Mouse (Mus musculus) kidney, postnatal 0 days (tissue): Measurements from ENCODE around the gene Tjp2. TPM values are rescaled to one million over a fixed set of nuclear protein-coding genes. Genes with fewer than 3 reads are reported as not detected.
A peak's percentile ranks its signal among the peaks of the same experiment; 100 is the strongest.
"Not testable (repeated sequence)": the region's sequence is repeated elsewhere in the genome, so short reads cannot be mapped to it uniquely, and the experiment has no call there.

Experiments
- ATAC-seq: fragments of 200-750 bp; cut with Nextera tagmentation; replicated peaks from 2 replicates; pipeline ENCODE4 v1.8.0; 2017; ENCODE audit warnings: low read depth, moderate number of reproducible peaks, moderate TSS enrichment, moderate library complexity; ENCODE audit not compliant: low FRiP score
- DNase-seq: peaks from one replicate; pipeline ENCODE4 v3.0.0-alpha.2; 2016; ENCODE audit warnings: low spot score
- H3K27ac ChIP-seq: fragments of 300-500 bp; sonication (generic); 2 replicates; pipeline ENCODE4 v1.5.1; 2014; ENCODE audit warnings: mild to moderate bottlenecking
- H3K27me3 ChIP-seq: fragments of 300-500 bp; sonication (generic); 2 replicates; pipeline ENCODE4 v1.6.1; 2014; ENCODE audit warnings: low read length, mixed read lengths; ENCODE audit not compliant: insufficient read depth
- H3K36me3 ChIP-seq: fragments of 300-500 bp; sonication (generic); 2 replicates; pipeline ENCODE4 v1.6.1; 2014; ENCODE audit warnings: low read length, mixed read lengths; ENCODE audit not compliant: insufficient read depth
- H3K4me1 ChIP-seq: fragments of 300-500 bp; sonication (generic); replicated peaks from 2 replicates; pipeline ENCODE4 v1.6.1; 2014; ENCODE audit warnings: antibody characterized with exemption, low read length, mixed read lengths; ENCODE audit not compliant: insufficient read depth
- H3K4me2 ChIP-seq: fragments of 300-500 bp; sonication (generic); 2 replicates; pipeline ENCODE4 v1.6.1; 2014; ENCODE audit warnings: mild to moderate bottlenecking, low read length, moderate library complexity, mixed read lengths
- H3K4me3 ChIP-seq: fragments of 300-500 bp; sonication (generic); replicated peaks from 2 replicates; pipeline ENCODE4 v1.5.1; 2014; ENCODE audit warnings: low read depth, low read length
- H3K9ac ChIP-seq: fragments of 300-500 bp; sonication (generic); 2 replicates; pipeline ENCODE4 v1.6.1; 2014; ENCODE audit warnings: low read depth, low read length
- H3K9me3 ChIP-seq: fragments of 300-500 bp; sonication (generic); replicated peaks from 2 replicates; pipeline ENCODE4 v1.6.1; 2016; ENCODE audit warnings: low read length, inconsistent platforms, mixed read lengths
- CTCF ChIP-seq: IDR thresholded peaks from 2 replicates; pipeline ENCODE4 v1.5.1; 2016; ENCODE audit warnings: antibody characterized with exemption, low read depth, mild to moderate bottlenecking, moderate library complexity
- WGBS: fragments of 180-500 bp; shearing (Covaris S2); extraction: QIAGEN DNeasy Blood & Tissue Kit; methylation state at CpG from one replicate; pipeline ENCODE4 v1.1.7; 2014; 5-methylcytosine and 5-hydroxymethylcytosine counted together
- polyA plus RNA-seq: library from polyadenylated mRNA; unstranded; fragments of >200 nt; fragmentation: Nextera tagmentation; extraction: Ambion mirVana; gene quantifications from 2 replicates; pipeline ENCODE4 v1.2.1, GENCODE M21; 2015

The Tjp2 gene
- polyA plus RNA-seq, 1 experiment from 2014 or later, result 24.9 TPM

DNA sequence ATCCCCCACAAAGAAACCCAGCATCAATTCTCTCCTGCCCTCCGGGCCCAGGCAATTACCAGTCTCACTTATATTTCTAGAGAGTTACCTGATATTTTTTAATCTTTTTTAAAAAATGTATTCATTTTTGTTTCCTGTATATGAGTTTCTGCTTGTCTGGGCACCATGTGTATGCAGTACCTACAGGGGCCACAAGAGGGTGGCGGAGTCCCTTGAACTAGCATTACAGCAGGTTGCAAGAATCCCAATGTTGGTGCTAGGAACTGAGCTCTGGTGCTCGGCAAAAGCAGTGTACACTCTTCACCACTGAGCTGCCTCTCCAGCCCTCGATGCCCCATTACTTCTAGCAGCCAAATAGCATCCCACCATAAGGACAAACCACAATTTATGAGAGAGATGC, 30.6 kb downstream of the Tjp2 start:
- WGBS, result 99% methylated on average over 4 of the region's 4 CpGs
- no peak overlapping the region for H3K4me2 ChIP-seq
- peak; percentile 59 for TF ChIP-seq CTCF
- no peak overlapping the region for H3K27ac ChIP-seq
- H3K36me3 ChIP-seq, result no peaks in the 10 kb centered on the region
- no peak overlapping the region for H3K4me3 ChIP-seq
- H3K9me3 ChIP-seq, result no peaks in the 10 kb centered on the region
- H3K9ac ChIP-seq, result no peak overlapping the region
- ATAC-seq, result no peak
- H3K27me3 ChIP-seq, result no peaks in the 10 kb centered on the region
- no peak for DNase-seq
- H3K4me1 ChIP-seq, result no peaks in the 10 kb centered on the region

DNA sequence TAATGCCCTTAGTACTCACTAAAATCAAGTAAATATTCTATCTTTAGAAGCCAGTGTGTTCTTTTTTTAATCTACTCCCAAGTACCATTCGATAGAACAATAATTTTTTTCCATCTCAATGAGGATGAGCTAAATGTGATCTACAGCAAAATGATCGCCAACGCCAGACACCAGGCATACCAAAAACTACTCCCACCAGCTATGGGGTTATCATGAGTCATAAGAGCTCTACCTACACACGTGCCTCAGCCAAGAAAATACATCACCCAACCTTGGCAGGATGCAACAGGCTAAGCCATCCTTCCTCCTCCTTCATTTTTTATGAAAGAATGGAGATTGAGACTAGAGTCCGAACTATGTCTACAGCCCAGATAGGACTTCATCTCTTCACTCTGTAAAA, 31.9 kb downstream of the Tjp2 start:
- Histone ChIP-seq H3K4me2 (no peak overlapping the region), H3K27me3 (no peaks in the 10 kb centered on the region), H3K4me1 (no peaks in the 10 kb centered on the region), H3K27ac (no peak overlapping the region), H3K9me3 (no peaks in the 10 kb centered on the region), H3K36me3 (no peaks in the 10 kb centered on the region), H3K9ac (no peak overlapping the region), H3K4me3 (no peak overlapping the region)
- TF ChIP-seq CTCF, result no peak
- DNase-seq (no peak), ATAC-seq (no peak)
- WGBS, result 86% methylated on average over 5 of the region's 5 CpGs

DNA sequence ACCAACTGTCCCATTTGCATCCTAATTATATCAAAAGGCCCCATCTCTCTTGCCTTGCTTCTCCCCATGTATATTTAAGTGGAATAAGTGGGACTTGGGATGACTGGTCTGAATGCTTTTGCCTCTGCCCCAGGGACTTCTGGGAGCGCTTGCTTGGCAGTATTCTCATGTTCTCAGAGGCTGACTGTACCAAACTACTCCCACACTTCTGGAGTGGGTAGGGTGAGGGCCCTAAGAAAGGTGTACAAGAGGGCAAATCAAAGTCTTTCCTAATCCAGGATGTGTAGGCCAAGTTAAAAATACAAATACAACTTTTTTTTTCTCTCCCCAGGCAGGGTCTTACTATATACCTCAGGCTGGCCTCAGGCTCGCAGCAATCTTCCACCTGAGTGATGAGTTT, 37.0 kb downstream of the Tjp2 start:
- TF ChIP-seq CTCF, result no peak
- WGBS, result 85% methylated on average over 2 of the region's 2 CpGs
- H3K27me3 ChIP-seq, result no peaks in the 10 kb centered on the region
- H3K36me3 ChIP-seq, result no peaks in the 10 kb centered on the region
- ATAC-seq (no peak), DNase-seq (no peak)
- no peaks in the 10 kb centered on the region for H3K9me3 ChIP-seq
- H3K4me1 ChIP-seq, result no peaks in the 10 kb centered on the region; the same call in 1 of the 2 replicates
- no peak overlapping the region for H3K4me3 ChIP-seq
- H3K9ac ChIP-seq, result no peak overlapping the region
- H3K27ac ChIP-seq, result no peak overlapping the region
- H3K4me2 ChIP-seq, result no peak overlapping the region

DNA sequence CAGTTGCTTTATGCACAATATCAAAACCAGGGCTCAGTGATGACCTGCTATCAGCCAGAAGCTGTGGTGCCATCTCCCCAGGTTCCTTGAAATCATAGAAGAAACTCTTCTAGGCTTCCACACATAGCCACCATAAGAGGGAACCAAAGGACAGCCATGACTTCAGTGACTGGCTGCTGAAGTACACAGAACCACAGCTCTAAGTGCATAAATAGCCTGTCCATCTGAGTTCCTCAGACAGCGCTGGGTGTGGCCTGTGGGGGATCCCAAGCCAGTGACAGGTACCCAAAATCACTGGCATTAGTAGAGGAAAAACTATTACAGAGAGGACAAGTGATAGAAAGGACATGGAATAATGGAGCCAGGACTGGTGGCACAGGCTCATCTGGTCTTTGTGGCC, 37.5 kb downstream of the Tjp2 start:
- not testable (repeated sequence) for H3K4me1 ChIP-seq, H3K36me3 ChIP-seq, ATAC-seq, H3K27ac ChIP-seq, H3K9me3 ChIP-seq, H3K27me3 ChIP-seq, H3K4me2 ChIP-seq, H3K9ac ChIP-seq, H3K4me3 ChIP-seq
- peak; percentile 51 for DNase-seq
- WGBS, result 69% methylated on average over 1 of the region's 1 CpGs
- peak; percentile 55 for TF ChIP-seq CTCF

DNA sequence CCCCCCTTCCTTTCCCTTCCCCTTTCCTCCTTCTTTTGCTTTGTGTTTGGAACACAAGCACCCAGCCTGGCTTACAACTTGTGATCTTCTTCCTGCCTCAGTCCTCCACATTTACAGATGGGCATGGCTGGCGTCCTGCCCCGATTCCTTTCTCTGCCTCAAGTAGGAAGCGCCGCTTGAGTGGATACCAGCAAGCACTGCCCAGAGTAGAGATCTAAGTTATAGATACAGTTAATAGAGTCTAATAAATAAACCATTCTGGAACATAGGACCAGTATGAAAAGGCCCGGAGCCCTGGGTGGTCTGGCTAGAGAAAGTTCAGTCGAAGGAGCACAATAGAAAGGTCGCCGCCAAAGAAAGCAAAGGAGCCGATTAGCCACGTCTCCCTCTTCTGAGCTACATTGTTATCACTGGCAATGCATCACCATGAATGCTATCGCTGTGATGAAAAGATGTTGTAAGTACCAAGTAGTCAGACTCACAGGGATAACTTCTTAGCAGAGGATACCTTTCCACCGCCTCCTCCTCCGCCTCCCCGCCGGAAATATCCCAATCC, 41.1 kb downstream of the Tjp2 start:
- Histone ChIP-seq H3K36me3 (no peaks in the 10 kb centered on the region), H3K4me3 (no peak overlapping the region), H3K27me3 (no peaks in the 10 kb centered on the region), H3K9ac (no peak overlapping the region), H3K4me2 (no peak overlapping the region), H3K9me3 (no peaks in the 10 kb centered on the region), H3K4me1 (no peaks in the 10 kb centered on the region; the same call in 1 of the 2 replicates), H3K27ac (no peak overlapping the region)
- ATAC-seq, result no peak; the same call in 1 of the 2 replicates
- no peak for TF ChIP-seq CTCF
- DNase-seq, result no peak
- WGBS, result 74% methylated on average over 15 of the region's 15 CpGs

DNA sequence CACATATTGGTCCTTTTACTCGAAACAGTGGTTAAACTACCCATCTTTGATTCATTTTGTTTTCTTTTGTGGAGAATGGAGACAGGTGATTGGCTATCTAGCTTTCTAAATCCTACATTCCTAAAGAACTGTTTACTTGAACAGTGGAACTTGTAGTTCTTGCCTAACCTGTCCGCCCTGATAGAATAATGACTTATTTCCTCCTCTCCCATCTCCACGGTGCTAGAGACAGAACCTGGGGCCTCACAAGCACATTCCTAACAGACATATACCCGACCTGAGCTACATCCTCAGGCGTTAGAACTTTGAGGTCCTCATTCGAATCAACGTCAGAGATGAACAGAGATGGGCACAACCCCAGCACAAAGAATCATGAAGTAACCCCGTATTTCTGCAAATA, 44.4 kb downstream of the Tjp2 start:
- H3K4me2 ChIP-seq, result no peak overlapping the region
- H3K27me3 ChIP-seq, result no peaks in the 10 kb centered on the region
- H3K9ac ChIP-seq, result no peak overlapping the region
- no peak for DNase-seq
- no peak overlapping the region for H3K27ac ChIP-seq
- WGBS, result 68% methylated on average over 8 of the region's 8 CpGs
- H3K36me3 ChIP-seq, result no peaks in the 10 kb centered on the region
- no peak overlapping the region for H3K4me3 ChIP-seq
- H3K9me3 ChIP-seq, result no peaks in the 10 kb centered on the region
- no peak for ATAC-seq
- TF ChIP-seq CTCF, result no peak
- 0 out of 2 replicates have a peak, but pooled peaks cover 1% of the 10 kb centered on the region for H3K4me1 ChIP-seq

DNA sequence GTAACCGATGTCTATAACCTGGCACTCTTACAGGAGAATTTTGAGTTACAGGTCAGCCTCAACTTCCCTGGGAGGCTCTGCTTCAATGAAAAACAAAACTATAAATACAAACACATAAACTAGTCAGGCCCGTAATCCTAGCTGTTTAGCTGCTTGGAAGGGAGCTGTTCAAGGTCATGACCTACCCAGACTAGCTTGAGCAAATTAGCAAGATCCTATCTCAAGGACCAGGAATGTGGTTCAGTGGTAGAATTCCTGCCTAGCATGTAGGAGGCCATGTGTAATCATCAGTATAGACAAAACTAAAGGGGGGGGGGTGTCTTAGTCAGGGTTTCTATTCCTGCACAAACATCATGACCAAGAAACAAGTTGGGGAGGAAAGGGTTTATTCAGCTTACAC, 46.7 kb downstream of the Tjp2 start:
- H3K27ac ChIP-seq, result no peak overlapping the region
- no peak overlapping the region for H3K4me3 ChIP-seq
- ATAC-seq (no peak), DNase-seq (no peak)
- no peak overlapping the region for H3K9ac ChIP-seq
- TF ChIP-seq CTCF, result no peak
- H3K36me3 ChIP-seq, result no peaks in the 10 kb centered on the region
- no peaks in the 10 kb centered on the region for H3K9me3 ChIP-seq
- no peak overlapping the region for H3K4me2 ChIP-seq
- peaks cover 3% of the 10 kb centered on the region; the same call in 1 of the 2 replicates for H3K4me1 ChIP-seq
- H3K27me3 ChIP-seq, result no peaks in the 10 kb centered on the region
- 54% methylated on average over 2 of the region's 2 CpGs for WGBS
